Mouse (Mus musculus) lung, adult 2 months (tissue): ENCODE measurements at regions not wholly inside any gene's neighbourhood (a gene's known extent, or its start where the extent isn't known, plus 50 kb on each side); places are given as distances from the start of the nearest gene placed in this dataset.

Experiments used
- CTCF ChIP-seq: fragments of 200-500 bp; IDR thresholded peaks from 2 replicates; pipeline ENCODE4 v1.5.1; 2011; ENCODE audit warnings: mild to moderate bottlenecking, low read length, control low read depth; ENCODE audit not compliant: insufficient read depth
- POLR2A ChIP-seq: fragments of 200-500 bp; IDR thresholded peaks from 2 replicates; pipeline ENCODE4 v1.6.1; 2011; ENCODE audit warnings: low read depth, mild to moderate bottlenecking, control low read depth, low read length, borderline replicate concordance; ENCODE audit errors: extremely low read depth

GRCm38 (mm10) chr14:105383382-105383781 lies 125.0 kb downstream of the Ndfip2 start:
- TF ChIP-seq CTCF = no peak
- TF ChIP-seq POLR2A = no peak
